Mouse (Mus musculus) lung, adult 18-20 months (tissue): ENCODE results near the gene Fry.
A peak's percentile ranks its signal among the peaks of the same experiment; 100 is the strongest.

ENCODE experiments used
- DNase-seq, 2 experiments: peaks; one replicate each; pipeline ENCODE4 v3.0.0; 2022; ENCODE audit warnings: mixed read lengths in 2 of 2

Gene Fry

DNA sequence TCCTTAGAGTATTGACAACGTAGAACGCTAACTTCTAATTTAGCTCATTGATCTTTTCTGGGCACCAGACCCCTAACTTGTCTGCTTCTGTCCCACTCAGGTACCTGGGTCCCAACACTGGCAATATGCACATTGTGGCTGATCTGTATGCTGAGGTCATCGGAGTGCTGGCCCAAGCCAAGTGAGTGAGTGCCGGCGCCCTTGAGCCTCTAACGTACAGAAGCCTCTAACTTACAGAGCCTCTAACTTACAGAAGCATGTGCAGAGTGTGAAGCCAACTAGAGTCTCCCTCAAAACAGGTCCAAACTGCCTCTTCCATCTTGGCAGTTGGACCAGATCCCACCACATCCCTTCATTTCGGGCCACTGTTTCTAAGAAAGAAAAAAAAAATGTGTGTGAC, 227.5 kb downstream of the Fry start:
- DNase-seq = no peak

DNA sequence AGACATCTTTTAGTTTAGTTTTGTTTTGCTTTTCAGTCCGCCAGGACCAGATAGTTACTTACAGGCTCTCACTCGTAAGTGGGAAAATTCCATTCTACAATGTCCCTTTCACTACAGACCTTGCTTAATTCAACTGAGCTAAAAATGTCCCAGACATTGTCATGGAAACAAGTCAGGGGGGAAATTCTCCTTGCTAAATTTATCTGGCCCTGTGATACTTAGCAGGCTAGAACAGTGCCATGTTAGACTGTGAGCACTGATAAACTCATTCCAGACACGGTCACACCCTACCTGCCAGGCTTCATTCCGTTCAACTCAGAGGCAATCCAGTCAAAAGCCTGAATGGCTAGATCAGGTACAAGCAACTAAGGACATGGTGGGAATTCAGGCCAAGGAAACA, 227.9 kb downstream of the Fry start:
- DNase-seq = no peak

DNA sequence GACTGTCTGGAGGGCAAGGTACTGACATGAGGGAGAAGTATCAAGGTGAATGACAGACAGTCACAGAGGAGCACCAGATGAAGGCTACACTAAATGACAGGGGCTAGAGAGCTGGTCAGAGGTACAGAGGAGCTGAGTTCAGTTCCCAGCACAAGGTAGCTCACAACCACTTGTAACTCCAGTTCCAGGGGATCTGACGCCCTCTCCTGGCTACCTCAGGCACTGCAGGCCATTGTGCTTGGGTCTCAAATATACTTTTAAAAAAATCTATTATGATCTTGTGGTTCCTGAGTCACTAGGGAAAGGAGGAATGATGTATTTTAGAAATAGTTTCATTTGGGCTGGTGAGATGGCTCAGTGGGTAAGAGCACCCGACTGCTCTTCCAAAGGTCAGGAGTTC, 229.4 kb downstream of the Fry start:
- DNase-seq = no peak

DNA sequence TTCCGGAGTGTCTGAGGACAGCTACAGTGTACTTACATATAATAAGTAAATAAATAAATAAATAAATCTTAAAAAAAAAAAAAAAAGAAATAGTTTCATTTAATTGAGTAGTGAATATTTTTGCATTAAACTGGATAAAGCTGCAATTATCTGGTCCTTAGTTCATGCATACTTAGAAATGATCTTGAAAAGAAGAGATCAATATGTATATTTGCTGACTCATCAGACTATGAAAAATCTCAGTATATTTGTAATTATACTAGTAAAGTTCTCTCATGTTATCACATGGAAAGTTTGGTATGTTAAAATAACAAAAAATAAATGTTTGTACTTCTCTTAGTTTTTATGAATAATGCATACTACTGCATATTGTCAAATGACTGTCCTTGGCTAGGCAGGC, 229.9 kb downstream of the Fry start:
- no peak for DNase-seq

DNA sequence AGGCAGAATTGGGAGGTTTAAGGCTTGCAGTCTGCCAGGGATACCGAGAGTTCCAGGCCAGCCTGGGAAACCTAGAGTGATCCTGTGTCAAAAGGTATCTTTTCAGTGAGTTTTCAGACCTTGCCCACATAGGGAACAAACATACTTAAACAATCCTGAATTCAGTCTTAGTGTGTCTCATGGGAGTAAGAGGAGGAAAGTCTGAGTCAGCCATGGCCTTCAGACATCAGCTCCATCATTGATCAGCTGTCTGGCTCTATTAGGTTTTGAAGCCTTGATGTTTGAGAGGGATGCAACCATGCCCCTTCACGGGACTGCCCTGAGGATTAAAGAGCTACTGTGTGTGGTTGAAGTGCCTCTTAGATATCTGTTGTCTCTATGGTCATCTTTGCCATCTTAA, 232.7 kb downstream of the Fry start:
- no peak for DNase-seq

- no peak for DNase-seq
Measured at GRCm38 (mm10) chr5:150358671-150359070, 240.2 kb downstream of the Fry start.

GRCm38 (mm10) chr5:150362241-150362640, 243.8 kb downstream of the Fry start:
- DNase-seq = no peak

GRCm38 (mm10) chr5:150364621-150365020, 246.2 kb downstream of the Fry start:
- DNase-seq = no peak

GRCm38 (mm10) chr5:150367027-150367426, 248.6 kb downstream of the Fry start:
- DNase-seq = no peak

- DNase-seq = no peak
Measured at GRCm38 (mm10) chr5:150370291-150370690, 251.8 kb downstream of the Fry start.

- DNase-seq = no peak
Measured at GRCm38 (mm10) chr5:150370895-150371294, 252.4 kb downstream of the Fry start.

- no peak for DNase-seq
Measured at GRCm38 (mm10) chr5:150372956-150373355, 254.5 kb downstream of the Fry start.

DNA sequence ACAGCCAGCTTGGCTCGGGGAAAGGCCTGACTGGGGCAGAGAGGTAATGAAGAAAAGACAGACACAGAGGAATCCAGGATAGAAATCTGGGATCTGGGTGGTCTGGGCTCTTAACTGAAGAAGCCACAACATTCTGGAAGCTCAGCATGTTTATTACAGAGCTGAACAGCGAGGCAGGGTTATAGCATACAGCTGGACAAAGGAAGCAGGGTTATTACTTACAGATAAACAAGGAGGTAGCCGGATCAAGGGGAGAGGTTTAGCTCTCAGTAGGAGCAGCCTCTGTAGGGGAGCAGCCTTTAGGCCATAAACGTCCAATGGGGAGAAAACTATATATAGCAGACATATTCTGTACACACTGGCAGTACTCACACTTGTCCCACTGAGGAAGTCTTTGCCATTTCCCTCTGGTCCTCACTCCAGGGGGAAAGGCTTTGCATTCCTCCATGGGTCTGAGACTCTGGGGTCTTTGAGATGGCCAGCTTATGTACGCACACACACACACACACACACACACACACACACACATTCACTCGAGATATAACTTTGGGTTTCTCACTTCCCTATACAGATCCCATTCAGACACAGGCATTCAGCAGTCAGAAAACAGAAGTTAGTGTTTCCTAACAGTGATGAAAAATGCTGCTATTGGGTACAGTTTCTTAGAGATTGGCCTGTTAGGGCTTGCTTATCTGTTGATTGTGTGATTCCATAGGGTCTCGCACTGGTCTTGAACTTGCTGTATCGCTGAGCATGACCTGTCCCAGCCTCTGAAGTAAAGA, 256.5 kb downstream of the Fry start:
- no peak for DNase-seq

- no peak for DNase-seq
Measured at GRCm38 (mm10) chr5:150378586-150378985, 260.1 kb downstream of the Fry start.

DNA sequence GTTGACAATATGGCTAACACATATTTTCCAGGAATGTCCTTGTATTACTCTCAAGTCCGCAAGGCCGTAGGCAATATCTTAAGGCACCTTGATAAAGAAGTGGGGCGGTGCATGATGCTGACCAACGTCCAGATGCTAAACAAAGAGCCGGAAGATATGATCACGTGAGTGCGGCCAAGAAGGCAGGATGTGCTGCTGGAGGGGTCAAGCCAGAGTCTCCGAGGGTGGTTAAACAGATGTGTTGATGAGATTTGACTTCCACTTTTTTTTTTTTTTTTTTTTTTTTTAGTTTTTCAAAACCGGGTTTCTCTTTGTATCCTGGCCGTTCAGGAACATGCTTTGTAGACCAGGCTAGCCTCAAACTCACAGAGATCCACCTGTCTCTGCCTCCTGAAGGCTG, 262.3 kb downstream of the Fry start:
- no peak for DNase-seq

DNA sequence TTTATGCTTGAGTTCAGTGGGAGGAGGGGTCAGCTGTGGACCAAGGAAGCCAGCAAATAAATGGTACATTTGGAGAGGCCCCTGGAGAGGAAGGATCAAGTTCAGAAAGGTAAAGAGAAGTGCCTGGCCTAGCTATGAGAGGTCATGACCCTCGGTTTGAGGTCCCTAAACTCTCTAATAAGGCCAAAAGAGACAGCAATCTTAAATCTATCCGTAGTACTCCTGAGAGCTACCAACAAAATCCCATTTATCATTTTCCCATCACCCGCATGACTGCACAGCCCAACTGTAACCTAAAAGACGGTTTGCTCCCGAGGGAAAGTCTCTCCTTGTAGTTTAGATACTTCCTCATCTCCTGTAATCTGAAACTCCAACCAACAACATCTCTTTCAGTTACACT, 264.0 kb downstream of the Fry start:
- no peak for DNase-seq

DNA sequence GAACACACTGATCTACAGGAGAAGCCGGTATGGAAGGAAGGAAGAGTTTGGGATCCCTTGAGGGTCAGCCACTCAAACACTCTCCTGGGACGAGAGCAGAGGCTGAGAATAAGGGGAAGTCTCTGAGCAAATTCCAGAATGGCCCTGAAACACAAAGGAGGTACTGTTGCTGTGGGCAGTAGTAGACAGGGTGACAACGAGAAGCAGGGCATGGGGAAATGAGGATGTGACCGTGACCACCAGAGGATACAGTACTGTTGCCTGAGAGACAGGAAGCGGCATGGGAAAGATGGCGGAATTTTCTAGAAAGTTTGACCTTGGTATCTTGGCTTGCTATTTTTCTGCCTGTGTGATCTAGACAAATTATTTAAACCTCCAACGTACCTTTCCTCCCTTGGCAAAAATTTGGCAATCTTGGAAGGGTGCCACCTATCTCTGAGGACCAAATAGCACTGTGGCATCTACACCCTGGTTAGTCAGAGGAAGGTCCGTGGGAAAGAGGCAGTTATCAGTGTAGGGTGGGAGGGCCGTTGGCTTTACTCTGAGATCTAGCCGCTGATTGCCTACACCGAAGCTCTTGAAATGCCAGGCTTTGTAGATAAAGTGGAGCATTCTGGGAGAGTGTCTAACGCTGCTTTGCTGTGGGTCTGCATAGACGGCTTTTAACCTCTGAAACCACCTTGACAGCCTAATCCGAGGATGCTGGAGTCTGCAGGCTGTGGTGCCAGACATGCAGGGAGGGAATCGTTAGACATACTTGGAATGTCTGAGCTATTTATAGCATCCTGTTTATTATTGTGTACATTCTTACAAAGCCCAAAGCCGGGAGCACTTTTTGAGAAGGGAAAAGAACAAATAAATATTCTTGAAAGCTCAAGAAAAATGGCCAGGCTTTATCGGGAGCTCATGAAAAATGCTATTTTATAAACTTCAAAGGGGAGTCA, 266.1 kb downstream of the Fry start:
- DNase-seq = peak in 1 of 2 experiments; percentile 10

DNA sequence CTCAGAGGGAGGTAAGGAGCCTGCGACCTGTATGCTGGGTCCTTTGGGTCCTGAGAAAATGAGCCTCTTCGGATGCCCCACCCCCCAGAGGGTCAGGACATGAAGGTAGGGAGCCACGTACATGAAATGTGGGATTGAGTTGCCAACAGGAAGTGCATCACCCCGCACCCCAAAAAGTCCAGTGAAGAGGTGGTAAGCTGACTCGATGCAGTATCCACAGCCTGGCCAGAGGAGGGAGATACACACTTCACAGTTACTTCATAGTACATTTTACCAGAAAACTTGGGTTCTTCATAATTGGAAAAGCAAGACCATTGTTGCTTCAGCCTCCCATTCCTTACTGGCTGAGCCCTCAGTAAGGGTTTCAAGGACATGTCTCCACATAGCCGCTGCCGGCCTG, 266.8 kb downstream of the Fry start:
- DNase-seq = no peak

GRCm38 (mm10) chr5:150388623-150389022, 270.2 kb downstream of the Fry start:
- DNase-seq = no peak

DNA sequence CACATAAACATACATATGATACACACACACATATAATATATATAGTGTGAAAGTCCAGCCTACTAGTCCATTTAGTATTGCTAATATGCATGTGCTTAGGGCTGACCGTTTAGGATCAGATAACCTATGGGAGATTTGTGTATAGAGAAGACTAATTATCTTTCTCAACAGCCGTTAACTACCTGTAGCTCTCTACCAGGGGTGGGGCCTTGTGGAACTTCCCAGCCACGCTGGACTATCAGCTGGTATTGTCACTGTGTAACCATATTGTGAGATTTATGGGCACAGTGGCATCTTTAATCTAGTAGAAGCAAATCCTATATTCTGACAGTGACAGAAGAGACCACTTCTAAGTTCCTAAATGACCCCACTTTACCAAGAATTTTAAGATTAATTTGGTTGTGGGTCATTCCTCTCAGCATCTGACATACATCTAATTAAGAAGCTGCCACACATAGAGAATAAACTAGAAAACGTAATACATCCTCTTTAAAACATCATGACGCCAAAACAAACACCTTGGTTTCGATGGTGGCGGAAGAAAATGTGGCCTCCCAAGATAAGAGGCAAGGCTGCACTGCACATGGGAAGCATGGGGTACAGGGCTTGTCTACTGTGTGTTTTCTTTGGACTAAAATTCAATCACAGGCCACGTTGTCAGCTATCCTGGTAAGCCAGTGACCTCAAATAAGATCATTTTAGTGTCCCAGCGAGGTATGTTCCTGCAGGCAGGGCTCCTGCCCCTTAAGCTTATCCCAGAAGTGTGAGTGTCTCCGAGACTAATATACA, 271.3 kb downstream of the Fry start:
- no peak for DNase-seq

GRCm38 (mm10) chr5:150390422-150390821, 272.0 kb downstream of the Fry start:
- DNase-seq = no peak

DNA sequence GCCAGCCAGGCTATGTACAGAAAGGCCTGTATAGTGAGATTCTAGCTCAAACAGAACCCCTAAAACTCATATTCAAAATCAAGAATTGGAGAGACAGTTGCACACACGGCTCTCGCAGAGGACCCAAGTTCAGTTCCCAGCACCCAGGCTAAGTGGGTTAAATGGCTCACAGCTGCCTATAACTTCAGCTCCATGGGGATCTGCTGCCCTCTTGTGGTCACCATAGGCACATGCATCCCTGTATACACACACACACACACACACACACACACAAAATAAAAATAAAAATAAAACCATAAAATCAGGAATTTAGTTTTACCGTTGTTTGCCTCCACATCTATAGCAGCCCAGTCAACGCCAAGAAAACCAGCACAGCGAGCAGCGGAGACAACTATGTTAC, 276.2 kb downstream of the Fry start:
- no peak for DNase-seq

GRCm38 (mm10) chr5:150402832-150403447, 284.5 kb downstream of the Fry start:
- DNase-seq = no peak
